Mouse (Mus musculus) neural tube, embryonic 12.5 days (tissue): ENCODE measurements around the gene 2010111I01Rik. TPM values are rescaled to one million over a fixed set of nuclear protein-coding genes. Genes with fewer than 3 reads are reported as not detected.

Source experiments
- ATAC-seq: fragments of 200-750 bp; cut with Nextera tagmentation; 2 replicates; pipeline ENCODE4 v1.8.0; 2017; ENCODE audit warnings: low read depth, mild to moderate bottlenecking, moderate TSS enrichment, moderate library complexity; ENCODE audit not compliant: low FRiP score
- H3K27ac ChIP-seq: fragments of 300-500 bp; sonication (generic); 2 replicates; pipeline ENCODE4 v1.5.1; 2016
- H3K27me3 ChIP-seq: fragments of 300-500 bp; sonication (generic); replicated peaks from 2 replicates; pipeline ENCODE4 v1.6.1; 2016; ENCODE audit warnings: mild to moderate bottlenecking
- H3K36me3 ChIP-seq: fragments of 300-500 bp; sonication (generic); 2 replicates; pipeline ENCODE4 v1.6.1; 2016; ENCODE audit warnings: mild to moderate bottlenecking
- H3K4me1 ChIP-seq: fragments of 300-500 bp; sonication (generic); 2 replicates; pipeline ENCODE4 v1.6.1; 2016
- H3K4me2 ChIP-seq: fragments of 300-500 bp; sonication (generic); replicated peaks from 2 replicates; pipeline ENCODE4 v1.6.1; 2016; ENCODE audit warnings: mild to moderate bottlenecking
- H3K4me3 ChIP-seq: fragments of 300-500 bp; sonication (generic); 2 replicates; pipeline ENCODE4 v1.5.1; 2016
- H3K9ac ChIP-seq: fragments of 300-500 bp; sonication (generic); 2 replicates; pipeline ENCODE4 v1.6.1; 2016; ENCODE audit warnings: mild to moderate bottlenecking
- H3K9me3 ChIP-seq: fragments of 300-500 bp; sonication (generic); 2 replicates; pipeline ENCODE4 v1.6.1; 2016; ENCODE audit warnings: mild to moderate bottlenecking
- WGBS: fragments of 180-500 bp; shearing (Covaris S2); methylation state at CpG from one replicate; pipeline ENCODE4 v1.1.7; 2016; 5-methylcytosine and 5-hydroxymethylcytosine counted together
- polyA plus RNA-seq: library from polyadenylated mRNA; unstranded; fragments of >200 nt; fragmentation: Nextera tagmentation; extraction: Ambion mirVana; gene quantifications from 2 replicates; pipeline ENCODE4 v1.2.1, GENCODE M21; 2016

The 2010111I01Rik gene
- polyA plus RNA-seq, 1 experiment from 2014 or later = 89.8 TPM

GRCm38 (mm10) chr13:62968223-62968622, 3.5 kb downstream of the 2010111I01Rik start:
- Histone ChIP-seq H3K4me1 (peaks cover 7% of the 10 kb centered on the region; the same call in 1 of the 2 replicates), H3K27me3 (no peaks in the 10 kb centered on the region), H3K36me3 (peaks cover 3% of the 10 kb centered on the region; the same call in 1 of the 2 replicates), H3K9ac (no peak overlapping the region), H3K9me3 (no peaks in the 10 kb centered on the region), H3K4me2 (no peak overlapping the region), H3K4me3 (no peak overlapping the region), H3K27ac (no peak overlapping the region)
- WGBS = 91% methylated on average over 12 of the region's 12 CpGs
- ATAC-seq = no peak

DNA sequence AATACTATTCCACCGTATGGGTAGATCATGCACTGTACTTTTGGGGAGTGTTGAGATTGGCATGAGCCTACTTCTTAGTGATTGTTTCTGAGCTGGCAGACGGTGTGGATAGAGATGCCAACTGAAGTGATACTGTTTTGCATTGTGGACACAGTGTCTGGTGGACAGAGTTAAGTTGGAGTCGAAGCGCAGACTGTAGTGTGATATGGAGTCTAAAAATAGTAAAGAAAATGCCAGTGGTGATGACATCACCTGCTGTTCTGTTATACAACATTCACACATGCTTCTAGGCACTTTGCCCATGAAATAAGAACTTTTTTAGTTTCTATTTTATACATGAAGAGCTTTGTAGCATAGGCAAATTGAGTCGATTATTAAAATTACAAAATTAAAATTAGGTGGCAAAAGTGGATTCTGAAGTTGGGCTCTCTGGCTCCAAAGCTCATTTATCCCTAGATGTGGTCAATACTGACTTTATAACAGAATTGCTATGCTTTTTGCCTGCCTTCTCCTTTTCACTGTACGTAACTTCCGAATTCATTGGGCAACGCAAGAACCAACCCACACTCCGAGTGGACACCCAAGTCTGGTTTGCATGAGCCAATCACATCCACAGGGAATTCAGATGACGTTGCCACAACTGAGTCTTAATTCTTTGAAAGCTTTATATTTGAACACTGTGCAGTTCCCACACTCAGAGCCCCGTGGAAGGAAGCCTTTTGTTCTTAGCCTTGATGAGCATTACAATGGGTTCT, 6.0 kb downstream of the 2010111I01Rik start:
- Histone ChIP-seq H3K4me3 (no peak overlapping the region), H3K4me2 (no peak overlapping the region), H3K9me3 (no peaks in the 10 kb centered on the region), H3K4me1 (peaks cover 2% of the 10 kb centered on the region; the same call in 1 of the 2 replicates), H3K9ac (no peak overlapping the region), H3K27ac (no peak overlapping the region), H3K27me3 (no peaks in the 10 kb centered on the region), H3K36me3 (peaks cover 3% of the 10 kb centered on the region; the same call in 1 of the 2 replicates)
- no peak for ATAC-seq
- WGBS = 87% methylated on average over 11 of the region's 11 CpGs

GRCm38 (mm10) chr13:62972403-62972802, 7.7 kb downstream of the 2010111I01Rik start:
- ATAC-seq = no peak
- 90% methylated on average over 3 of the region's 3 CpGs for WGBS
- no peak overlapping the region for H3K9ac ChIP-seq
- no peaks in the 10 kb centered on the region for H3K4me1 ChIP-seq
- no peak overlapping the region for H3K27ac ChIP-seq
- peaks cover 3% of the 10 kb centered on the region; the same call in 1 of the 2 replicates for H3K36me3 ChIP-seq
- no peaks in the 10 kb centered on the region for H3K9me3 ChIP-seq
- H3K4me3 ChIP-seq = no peak overlapping the region
- no peaks in the 10 kb centered on the region for H3K27me3 ChIP-seq
- no peak overlapping the region for H3K4me2 ChIP-seq

GRCm38 (mm10) chr13:62973111-62973510, 8.4 kb downstream of the 2010111I01Rik start:
- H3K4me1 ChIP-seq = no peaks in the 10 kb centered on the region
- no peaks in the 10 kb centered on the region for H3K9me3 ChIP-seq
- H3K27me3 ChIP-seq = no peaks in the 10 kb centered on the region
- H3K27ac ChIP-seq = no peak overlapping the region
- ATAC-seq = no peak
- no peak overlapping the region for H3K9ac ChIP-seq
- H3K36me3 ChIP-seq = no peaks in the 10 kb centered on the region
- no peak overlapping the region for H3K4me2 ChIP-seq
- no peak overlapping the region for H3K4me3 ChIP-seq
- WGBS = 86% methylated on average over 4 of the region's 4 CpGs

DNA sequence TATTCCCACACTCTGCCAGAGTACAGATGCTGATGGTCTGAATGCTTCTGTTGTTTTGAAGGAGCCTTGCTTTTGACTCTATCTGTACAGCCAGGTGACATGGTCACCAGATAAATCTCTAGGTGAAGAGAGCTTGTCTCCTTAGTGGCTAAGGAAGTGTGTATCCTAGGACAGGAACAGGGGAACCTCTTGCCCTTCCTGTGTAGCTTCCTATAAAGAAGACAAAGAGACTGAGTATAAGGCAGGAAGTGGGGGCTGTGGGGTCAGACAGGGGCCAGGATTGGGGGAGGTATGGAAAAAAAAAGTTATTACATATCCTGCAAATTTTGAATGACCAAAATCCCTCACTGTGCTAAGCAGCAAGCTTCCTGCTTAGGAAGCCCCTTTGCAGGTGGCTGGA, 13.4 kb downstream of the 2010111I01Rik start:
- no peaks in the 10 kb centered on the region for H3K36me3 ChIP-seq
- H3K4me1 ChIP-seq = no peaks in the 10 kb centered on the region
- H3K4me3 ChIP-seq = no peak overlapping the region
- no peak overlapping the region for H3K27ac ChIP-seq
- H3K9me3 ChIP-seq = no peaks in the 10 kb centered on the region
- no peak overlapping the region for H3K4me2 ChIP-seq
- no peak for ATAC-seq
- H3K27me3 ChIP-seq = no peaks in the 10 kb centered on the region
- H3K9ac ChIP-seq = no peak overlapping the region

DNA sequence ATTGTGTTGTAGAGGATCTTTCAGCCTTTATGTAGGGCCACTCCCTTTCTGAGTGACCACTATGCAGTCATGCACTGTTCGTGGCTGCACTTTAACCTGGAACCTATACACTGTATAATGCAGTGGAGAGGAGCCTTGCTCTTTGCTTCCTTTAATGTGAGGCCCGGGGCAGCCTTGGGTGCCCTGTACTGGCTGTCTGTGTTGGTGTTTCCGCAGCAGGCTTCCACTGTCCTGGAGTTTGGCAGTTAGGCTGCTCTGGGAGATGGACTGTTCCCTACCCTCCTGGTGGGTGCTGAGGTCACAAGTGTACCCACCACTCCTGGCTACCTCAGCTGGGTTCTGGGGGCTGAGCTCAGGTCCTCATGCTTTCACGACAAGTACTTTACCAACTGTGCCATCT, 14.1 kb downstream of the 2010111I01Rik start:
- ATAC-seq = no peak
- H3K27me3 ChIP-seq = no peaks in the 10 kb centered on the region
- H3K9ac ChIP-seq = no peak overlapping the region
- no peaks in the 10 kb centered on the region for H3K9me3 ChIP-seq
- H3K4me3 ChIP-seq = no peak overlapping the region
- no peak overlapping the region for H3K4me2 ChIP-seq
- H3K27ac ChIP-seq = no peak overlapping the region
- no peaks in the 10 kb centered on the region for H3K4me1 ChIP-seq
- no peaks in the 10 kb centered on the region for H3K36me3 ChIP-seq
- 78% methylated on average over 4 of the region's 4 CpGs for WGBS

DNA sequence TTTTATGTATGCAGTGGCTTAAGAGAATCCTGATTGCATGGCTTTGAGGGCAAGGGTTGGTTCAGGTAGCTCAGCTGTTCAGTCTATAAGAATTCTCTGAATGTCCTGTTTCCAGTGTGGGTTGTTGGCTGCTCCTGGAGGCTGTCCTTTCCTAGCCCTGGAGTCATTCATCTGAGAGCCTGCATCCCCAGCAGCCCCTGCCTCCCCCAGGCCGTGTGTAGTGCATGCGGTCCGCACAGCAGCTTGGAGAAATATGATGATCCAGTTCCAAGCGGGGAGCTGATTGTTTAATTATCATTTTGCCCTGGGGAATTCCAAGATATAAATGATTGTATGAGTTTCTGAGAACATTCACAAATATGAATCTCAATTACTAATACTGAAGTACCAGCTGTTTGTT, 14.5 kb downstream of the 2010111I01Rik start:
- H3K9ac ChIP-seq = no peak overlapping the region
- no peaks in the 10 kb centered on the region for H3K27me3 ChIP-seq
- H3K4me2 ChIP-seq = no peak overlapping the region
- H3K4me1 ChIP-seq = no peaks in the 10 kb centered on the region
- H3K9me3 ChIP-seq = no peaks in the 10 kb centered on the region
- WGBS = 72% methylated on average over 4 of the region's 4 CpGs
- H3K27ac ChIP-seq = no peak overlapping the region
- no peaks in the 10 kb centered on the region for H3K36me3 ChIP-seq
- no peak for ATAC-seq
- no peak overlapping the region for H3K4me3 ChIP-seq

DNA sequence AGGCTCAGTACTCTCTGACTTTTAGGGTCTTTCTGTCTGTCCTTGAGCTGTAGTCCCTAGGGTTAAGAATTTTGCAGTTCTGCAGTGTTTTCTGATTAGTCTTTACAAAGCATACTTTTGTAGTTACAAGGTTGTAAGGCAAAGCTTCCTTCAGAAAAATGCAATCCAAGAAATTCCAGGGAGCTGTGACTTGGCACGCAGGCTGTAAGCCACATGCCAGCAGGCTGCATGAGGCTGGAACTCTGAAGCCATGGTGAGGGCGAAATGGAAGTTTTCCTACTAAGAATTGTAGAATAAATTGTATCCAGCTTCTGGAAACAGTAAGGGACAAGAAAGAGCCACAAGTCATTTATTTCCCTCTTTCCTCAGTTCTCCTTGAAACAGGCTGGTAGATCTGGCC, 15.4 kb downstream of the 2010111I01Rik start:
- Histone ChIP-seq H3K27ac (no peak overlapping the region), H3K4me1 (no peaks in the 10 kb centered on the region), H3K9me3 (no peaks in the 10 kb centered on the region), H3K4me3 (no peak overlapping the region), H3K4me2 (no peak overlapping the region), H3K9ac (no peak overlapping the region), H3K36me3 (no peaks in the 10 kb centered on the region), H3K27me3 (no peaks in the 10 kb centered on the region)
- 87% methylated on average over 2 of the region's 2 CpGs for WGBS
- no peak for ATAC-seq

- H3K4me1 ChIP-seq = no peaks in the 10 kb centered on the region
- H3K27me3 ChIP-seq = no peaks in the 10 kb centered on the region
- WGBS = 65% methylated on average over 3 of the region's 3 CpGs
These were observed 19.8 kb downstream of the 2010111I01Rik start for GRCm38 (mm10) chr13:62984485-62984884.

DNA sequence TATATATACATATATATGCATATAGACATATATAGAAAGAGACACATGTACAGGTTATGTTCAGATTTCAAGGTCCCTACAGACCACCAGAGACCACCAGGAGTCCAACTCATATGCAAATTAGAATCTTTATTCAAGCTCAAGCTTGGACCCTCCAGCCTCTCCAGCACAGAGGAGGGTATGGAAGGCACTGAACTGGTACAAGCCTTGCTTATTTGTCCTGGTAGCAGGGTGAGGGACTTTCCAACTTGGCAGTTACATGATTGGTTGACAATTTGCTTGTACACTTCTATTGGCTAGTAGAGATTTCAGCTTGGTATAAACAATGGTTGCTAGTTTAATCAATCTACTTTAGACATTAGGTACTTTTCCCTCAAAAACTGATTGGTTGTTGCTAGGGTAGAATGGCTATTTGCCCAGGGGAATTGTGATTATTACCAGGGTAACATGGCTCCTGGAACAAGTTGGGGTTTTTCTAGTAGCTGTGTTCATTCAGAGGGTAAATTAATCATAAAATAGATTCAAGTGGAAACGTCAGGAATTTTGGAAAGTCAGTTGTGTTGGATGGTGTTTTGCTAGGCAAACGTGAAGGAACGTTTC, 25.3 kb downstream of the 2010111I01Rik start:
- H3K4me1 ChIP-seq = no peaks in the 10 kb centered on the region
- H3K36me3 ChIP-seq = no peaks in the 10 kb centered on the region
- 89% methylated on average over 3 of the region's 3 CpGs for WGBS

More at GRCm38 (mm10) chr13:62984485-62984884, 19.8 kb downstream of the 2010111I01Rik start:
- Histone ChIP-seq H3K36me3 (no peaks in the 10 kb centered on the region), H3K4me2 (no peak overlapping the region), H3K4me3 (no peak overlapping the region), H3K9me3 (no peaks in the 10 kb centered on the region), H3K27ac (no peak overlapping the region), H3K9ac (no peak overlapping the region)
- ATAC-seq = no peak

GRCm38 (mm10) chr13:62993543-62994477, 29.1 kb downstream of the 2010111I01Rik start:
- H3K4me3 ChIP-seq = no peak overlapping the region
- H3K4me1 ChIP-seq = no peaks in the 10 kb centered on the region
- H3K36me3 ChIP-seq = no peaks in the 10 kb centered on the region
- H3K9ac ChIP-seq = no peak overlapping the region
- H3K4me2 ChIP-seq = no peak overlapping the region
- no peak overlapping the region for H3K27ac ChIP-seq
- 70% methylated on average over 5 of the region's 5 CpGs for WGBS
- no peaks in the 10 kb centered on the region for H3K27me3 ChIP-seq
- no peak for ATAC-seq
- H3K9me3 ChIP-seq = no peaks in the 10 kb centered on the region

More for the DNA sequence above, 25.3 kb downstream of the 2010111I01Rik start:
- Histone ChIP-seq H3K9me3 (no peaks in the 10 kb centered on the region), H3K9ac (no peak overlapping the region), H3K27me3 (no peaks in the 10 kb centered on the region), H3K27ac (no peak overlapping the region), H3K4me2 (no peak overlapping the region), H3K4me3 (no peak overlapping the region)
- no peak for ATAC-seq

DNA sequence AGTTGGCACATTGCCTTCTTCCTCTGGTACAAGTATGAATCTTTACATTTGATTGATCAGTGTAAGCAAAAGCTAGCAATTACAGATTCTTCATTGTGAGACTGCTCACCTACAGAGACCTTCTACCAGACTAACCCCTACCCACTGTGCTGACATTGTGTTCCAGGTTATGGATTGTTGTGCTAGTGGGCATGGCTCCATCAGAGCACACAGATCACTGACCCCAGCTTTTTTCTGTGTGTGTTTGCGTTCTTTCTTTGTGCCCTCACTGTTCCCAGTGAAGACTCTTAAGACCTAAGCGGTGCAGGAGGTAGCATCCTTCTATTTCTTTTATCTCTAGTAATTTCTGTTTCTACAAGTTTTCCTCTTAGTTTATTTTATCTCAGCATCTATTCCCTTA, 32.1 kb downstream of the 2010111I01Rik start:
- Histone ChIP-seq H3K27me3 (no peaks in the 10 kb centered on the region), H3K4me2 (no peak overlapping the region), H3K4me3 (no peak overlapping the region), H3K9ac (no peak overlapping the region), H3K4me1 (no peaks in the 10 kb centered on the region), H3K27ac (no peak overlapping the region), H3K9me3 (no peaks in the 10 kb centered on the region), H3K36me3 (no peaks in the 10 kb centered on the region)
- ATAC-seq = no peak
- WGBS = 99% methylated on average over 2 of the region's 2 CpGs
